Mouse (Mus musculus) megakaryocyte, embryonic 14.5 days (primary cell): ENCODE measurements around the gene Txn2.

Experiments used
- FLI1 ChIP-seq: IDR thresholded peaks from 2 replicates; pipeline ENCODE4 v1.6.1; 2012; ENCODE audit warnings: low read length, inconsistent platforms, mixed read lengths
- GATA1 ChIP-seq: IDR thresholded peaks from 3 replicates; pipeline ENCODE4 v1.6.1; 2012; ENCODE audit warnings: mixed read lengths, low read length, inconsistent platforms, borderline replicate concordance

DNA sequence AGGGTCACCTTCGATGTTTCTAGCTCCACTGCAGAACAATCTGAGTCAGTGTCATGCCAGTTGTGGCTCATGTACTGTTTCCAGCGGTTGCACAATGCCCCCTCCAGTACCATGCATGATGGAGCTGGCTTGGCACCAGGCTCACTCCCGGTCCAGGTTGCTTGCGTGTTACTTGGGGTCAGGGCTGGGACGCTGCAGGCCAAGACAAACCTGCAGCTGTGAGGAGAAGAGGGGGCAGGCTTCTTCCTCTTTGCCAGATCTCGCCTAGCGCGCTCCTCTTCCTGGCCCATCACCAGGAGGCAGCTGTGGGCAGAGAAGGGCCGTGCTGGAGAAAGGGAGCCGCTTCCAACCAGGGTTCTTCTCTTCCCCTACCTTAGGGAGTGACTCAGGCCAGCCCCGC is 5.5 kb upstream of the Txn2 start:
- TF ChIP-seq GATA1 (no peak), FLI1 (no peak)
